ENCODE assay signal across 8 mouse cellular contexts in the genomic region with DNA sequence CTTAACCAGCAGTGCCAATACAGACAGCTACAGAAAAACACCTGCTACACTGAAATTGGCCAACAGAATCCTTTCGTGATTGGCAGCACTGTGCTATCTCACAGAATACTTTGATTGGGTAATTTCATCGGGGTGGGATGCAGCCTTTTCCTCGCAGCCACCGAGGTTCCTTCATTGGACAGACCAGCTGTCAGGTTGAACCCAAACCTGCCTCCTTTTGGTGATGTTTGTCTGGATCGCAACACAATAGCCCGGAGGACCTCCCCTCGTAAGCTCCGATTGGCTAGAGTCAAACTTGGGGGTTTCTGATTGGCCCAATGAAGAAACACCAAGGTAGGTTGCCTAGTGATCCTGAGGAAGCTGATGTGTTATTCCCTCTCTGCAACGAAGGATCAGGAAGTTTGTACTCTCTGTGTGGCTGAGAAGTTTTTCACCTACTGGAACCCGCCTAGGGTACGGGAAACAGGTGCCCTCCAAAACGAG. TPM values are rescaled to one million over a fixed set of nuclear protein-coding genes. Genes with fewer than 3 reads are reported as not detected.
DNase-seq lines count a peak whose midpoint lies in the region; ATAC-seq lines count a peak whose summit lies in the region.

A gene (plus strand): TSS at position 331 of the 483 bp plus-strand sequence.

- peak within 1 kb of the TSS; percentile 96 for H3K4me3 ChIP-seq in intestine, embryonic 14.5 days (ENCODE audit: low read depth, low read length)

- H3K27me3 ChIP-seq in intestine, embryonic 14.5 days (replicated peaks; ENCODE audit: control insufficient read depth, insufficient read depth, low read length), result no peaks in the 10 kb centered on the region

- ATAC-seq in intestine, embryonic 14.5 days (replicated peaks; ENCODE audit: low FRiP score, low TSS enrichment, low read depth), result peak; percentile 100

- peaks cover 20% of the 10 kb centered on the region for H3K36me3 ChIP-seq in intestine, embryonic 14.5 days (ENCODE audit: control insufficient read depth, insufficient read depth, low read length)

- under 1% methylated on average over 12 of the region's 12 CpGs for WGBS in intestine, embryonic 14.5 days

- H3K4me1 ChIP-seq in intestine, embryonic 14.5 days (replicated peaks; ENCODE audit: control insufficient read depth, insufficient read depth, low read length), result no peaks in the 10 kb centered on the region

- intact Hi-C loops in left cerebral cortex, postnatal 14 days (cut with DNase I), result no loop called here

- peak within 1 kb of the TSS; percentile 60 for H3K9ac ChIP-seq in intestine, embryonic 14.5 days (ENCODE audit: low read length)

- no peaks in the 10 kb centered on the region for H3K9me3 ChIP-seq in intestine, embryonic 14.5 days (ENCODE audit: control insufficient read depth, low read length)

- H3K4me2 ChIP-seq in intestine, embryonic 14.5 days (ENCODE audit: low read length), result peak within 1 kb of the TSS; percentile 78

- peak; percentile 77 to 81 for DNase-seq in adrenal gland, adult 18-20 months (ENCODE audit: low spot score in 2 of 2)
- peak; percentile 95 for DNase-seq in embryo, embryonic 11 days
- DNase-seq in gastrocnemius, postnatal 25 days, result peak; percentile 97
- DNase-seq in intestine, embryonic 14.5 days (ENCODE audit: low spot score), result peak; percentile 91
- peak; percentile 97 to 99 for DNase-seq in left cerebral cortex, postnatal 14 days (ENCODE audit: low spot score in 2 of 2)
- peak; percentile 97 for DNase-seq in mesoderm, embryonic 11.5 days (ENCODE audit: low read depth, low spot score)
- DNase-seq in right cerebral cortex, postnatal 36 days (ENCODE audit: low spot score in 2 of 2), result peak; percentile 94 to 98
- DNase-seq in yolk sac, embryonic 10.5 days (ENCODE audit: low spot score), result peak; percentile 95

- peak within 1 kb of the TSS; percentile 76; the same call in 1 of the 2 replicates for H3K27ac ChIP-seq in intestine, embryonic 14.5 days (ENCODE audit: low read depth)

RNA-seq across cellular contexts. Expression of the gene that starts here (rescaled TPM):
- total RNA-seq in adrenal gland, adult 18-20 months (2021), result 10 to 100 TPM; 32.6 to 37.1 TPM
- 10 to 100 TPM; 10.2 to 11.0 TPM for total RNA-seq in gastrocnemius, postnatal 25 days (2021)
- polyA plus RNA-seq in intestine, embryonic 14.5 days (2014; fragmentation: Nextera tagmentation; extraction: Ambion mirVana), result 38.5 and 38.7 TPM in 2 replicates
- 10 to 100 TPM; 15.8 to 21.1 TPM for total RNA-seq in left cerebral cortex, postnatal 14 days (2021)

Comparison
In these comparisons a context has a peak if more than half of its experiments do, and no peak if none do; other contexts are left out.
1. Peak in every context shown above with its lines: DNase-seq, ATAC-seq, H3K4me3 ChIP-seq and H3K27ac ChIP-seq.